Mouse (Mus musculus) testis, adult 2 months (tissue): ENCODE measurements around the gene Plxnc1.

Source experiments
- CTCF ChIP-seq: fragments of 200-500 bp; IDR thresholded peaks from 2 replicates; pipeline ENCODE4 v1.5.1; 2012; ENCODE audit warnings: low read depth, mild to moderate bottlenecking, inconsistent platforms, low read length, moderate library complexity; ENCODE audit not compliant: control insufficient read depth, insufficient read depth, insufficient replicate concordance
- POLR2A ChIP-seq: fragments of 200-500 bp; IDR thresholded peaks from 2 replicates; pipeline ENCODE4 v1.6.1; 2012; ENCODE audit warnings: low read depth, mild to moderate bottlenecking, inconsistent platforms, low read length, moderate library complexity; ENCODE audit not compliant: control insufficient read depth

DNA sequence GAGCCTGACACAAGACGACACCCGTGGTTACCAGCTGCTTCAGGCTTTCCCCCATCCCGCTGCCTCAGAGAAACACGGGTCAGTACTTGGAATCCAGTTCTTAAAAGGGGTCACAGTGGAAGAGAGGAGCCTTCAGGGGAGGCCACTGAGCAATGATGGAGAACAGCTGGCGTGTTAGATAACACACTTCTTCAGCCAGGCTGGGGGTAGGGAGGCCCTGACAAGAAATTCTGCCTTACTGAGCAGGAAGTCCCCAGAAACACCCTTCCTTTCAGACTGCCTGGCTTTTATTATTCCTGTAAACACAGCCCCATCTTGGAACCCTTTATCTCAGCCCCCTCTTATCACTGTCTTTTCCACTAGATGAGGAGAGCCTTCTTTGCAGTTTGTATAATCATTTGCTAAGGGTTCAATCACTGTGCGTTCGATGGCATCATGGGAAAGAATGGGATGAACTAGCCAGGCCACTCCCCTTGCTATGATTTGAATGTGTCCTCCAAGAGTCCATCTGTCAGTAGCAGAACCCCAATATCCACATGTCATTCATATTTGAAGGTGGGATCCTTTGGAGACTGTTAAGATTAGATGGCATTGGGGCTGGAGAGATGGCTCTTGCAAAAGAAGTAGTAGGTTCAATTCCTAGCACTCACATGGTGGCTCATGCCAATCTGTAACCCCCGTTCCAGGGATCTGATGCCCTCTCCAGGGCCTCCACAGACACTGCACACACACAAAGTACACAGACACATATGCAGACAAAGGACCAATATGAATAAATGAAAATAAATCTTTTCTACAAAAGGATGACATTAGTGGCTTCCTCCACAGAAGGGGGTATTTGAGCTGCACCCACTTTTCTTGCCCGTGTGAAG is 12.4 kb downstream of the Plxnc1 start:
- TF ChIP-seq POLR2A (no peak), CTCF (no peak)
